Mouse (Mus musculus) forebrain, embryonic 12.5 days (tissue): ENCODE measurements around the gene Eml4. TPM values are rescaled to one million over a fixed set of nuclear protein-coding genes. Genes with fewer than 3 reads are reported as not detected.

Experiments
- ATAC-seq: fragments of 200-750 bp; cut with Nextera tagmentation; 2 replicates; pipeline ENCODE4 v1.8.0; 2017; ENCODE audit warnings: moderate TSS enrichment; ENCODE audit not compliant: low FRiP score
- H3K27ac ChIP-seq: fragments of 300-500 bp; sonication (generic); 2 replicates; pipeline ENCODE4 v1.5.1; 2016; ENCODE audit warnings: mild to moderate bottlenecking
- H3K27me3 ChIP-seq: fragments of 300-500 bp; sonication (generic); 2 replicates; pipeline ENCODE4 v1.6.1; 2016; ENCODE audit warnings: mild to moderate bottlenecking
- H3K36me3 ChIP-seq: fragments of 300-500 bp; sonication (generic); replicated peaks from 2 replicates; pipeline ENCODE4 v1.6.1; 2016; ENCODE audit warnings: mild to moderate bottlenecking
- H3K4me1 ChIP-seq: fragments of 300-500 bp; sonication (generic); 2 replicates; pipeline ENCODE4 v1.6.1; 2016
- H3K4me2 ChIP-seq: fragments of 300-500 bp; sonication (generic); 2 replicates; pipeline ENCODE4 v1.6.1; 2016; ENCODE audit warnings: mild to moderate bottlenecking, moderate library complexity
- H3K4me3 ChIP-seq: fragments of 300-500 bp; sonication (generic); replicated peaks from 2 replicates; pipeline ENCODE4 v1.5.1; 2016; ENCODE audit warnings: mild to moderate bottlenecking
- H3K9ac ChIP-seq: fragments of 300-500 bp; sonication (generic); 2 replicates; pipeline ENCODE4 v1.6.1; 2016; ENCODE audit warnings: mild to moderate bottlenecking
- H3K9me3 ChIP-seq: fragments of 300-500 bp; sonication (generic); 2 replicates; pipeline ENCODE4 v1.6.1; 2016
- WGBS: fragments of 180-500 bp; shearing (Covaris S2); methylation state at CpG from one replicate; pipeline ENCODE4 v1.1.7; 2016; 5-methylcytosine and 5-hydroxymethylcytosine counted together
- polyA plus RNA-seq: library from polyadenylated mRNA; unstranded; fragments of >200 nt; fragmentation: Nextera tagmentation; extraction: Ambion mirVana; gene quantifications from 2 replicates; pipeline ENCODE4 v1.2.1, GENCODE M21; 2016

Gene Eml4
- 44.5 and 46.6 TPM in 2 replicates for polyA plus RNA-seq

DNA sequence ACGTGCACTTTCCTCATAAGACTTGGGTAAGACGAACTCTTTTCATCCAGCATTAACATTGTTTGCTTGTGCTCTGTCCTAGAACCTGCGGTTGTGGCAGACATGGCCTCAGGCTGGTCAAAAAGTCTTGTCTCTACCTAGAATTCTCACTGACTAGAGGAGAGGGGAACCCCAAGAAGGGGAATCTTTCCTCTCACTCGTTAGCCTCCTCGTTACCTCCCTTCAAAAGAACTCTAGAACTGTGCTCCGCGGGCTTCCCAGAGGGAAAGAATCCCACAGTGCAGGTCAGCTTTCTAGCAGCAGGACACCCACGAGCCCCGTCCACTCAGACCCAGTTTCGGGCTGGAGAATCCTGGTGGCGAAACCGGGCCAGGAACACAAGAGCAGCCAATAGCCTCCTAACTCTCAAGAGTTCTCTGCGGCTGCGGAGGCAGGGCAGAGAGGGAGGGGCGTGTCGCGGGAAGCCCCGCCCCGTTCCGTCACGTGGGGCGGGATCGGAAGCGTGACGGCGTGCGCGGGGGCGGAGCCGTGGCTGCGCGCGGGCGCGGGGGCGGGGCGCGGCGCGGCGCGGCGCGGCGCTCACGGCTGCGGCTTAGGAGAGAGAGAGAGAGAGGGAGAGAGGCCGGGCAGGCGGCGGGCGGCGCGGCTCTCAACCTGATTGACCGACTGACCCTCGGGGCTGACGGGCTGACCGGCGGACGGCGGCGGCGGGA lies at the start of gene Eml4:
Gene Eml4, plus strand, starts transcription at position 553 of the 713 bp plus-strand sequence.
- peak; percentile 94 for ATAC-seq
- Histone ChIP-seq H3K27me3 (no peaks in the 10 kb centered on the region), H3K4me2 (peak within 1 kb of the TSS; percentile 74), H3K4me1 (peaks cover 22% of the 10 kb centered on the region), H3K9me3 (no peaks in the 10 kb centered on the region), H3K9ac (peak within 1 kb of the TSS; percentile 91), H3K36me3 (no peaks in the 10 kb centered on the region), H3K4me3 (peak within 1 kb of the TSS; percentile 89), H3K27ac (peak within 1 kb of the TSS; percentile 90)
- WGBS: under 1% methylated on average over 52 of the region's 62 CpGs

DNA sequence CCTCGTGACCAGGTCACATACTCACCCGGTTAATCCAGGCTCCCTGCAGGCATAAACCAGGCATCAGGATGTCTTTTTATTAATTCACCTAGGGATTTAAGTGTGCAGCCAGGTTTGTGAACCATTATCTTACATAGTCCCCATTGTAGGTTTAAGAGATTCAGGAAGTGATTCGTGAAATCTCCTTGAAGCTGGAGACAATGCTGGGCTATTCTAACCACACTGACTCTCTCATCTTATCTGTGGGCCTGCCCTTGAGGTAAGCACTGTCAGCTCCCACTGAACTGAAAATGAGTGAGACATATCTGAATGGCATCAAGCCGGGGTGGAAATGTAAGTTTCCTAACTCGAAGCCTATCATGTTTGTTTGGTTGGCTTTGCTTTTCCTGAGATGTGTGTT lies 49.3 kb upstream of the Eml4 start:
- Histone ChIP-seq H3K27ac (no peak overlapping the region), H3K9ac (no peak overlapping the region), H3K36me3 (no peaks in the 10 kb centered on the region), H3K27me3 (no peaks in the 10 kb centered on the region), H3K4me2 (no peak overlapping the region), H3K4me3 (no peak overlapping the region), H3K4me1 (no peaks in the 10 kb centered on the region), H3K9me3 (no peaks in the 10 kb centered on the region)
- no peak for ATAC-seq
- WGBS: 85% methylated on average over 5 of the region's 5 CpGs

DNA sequence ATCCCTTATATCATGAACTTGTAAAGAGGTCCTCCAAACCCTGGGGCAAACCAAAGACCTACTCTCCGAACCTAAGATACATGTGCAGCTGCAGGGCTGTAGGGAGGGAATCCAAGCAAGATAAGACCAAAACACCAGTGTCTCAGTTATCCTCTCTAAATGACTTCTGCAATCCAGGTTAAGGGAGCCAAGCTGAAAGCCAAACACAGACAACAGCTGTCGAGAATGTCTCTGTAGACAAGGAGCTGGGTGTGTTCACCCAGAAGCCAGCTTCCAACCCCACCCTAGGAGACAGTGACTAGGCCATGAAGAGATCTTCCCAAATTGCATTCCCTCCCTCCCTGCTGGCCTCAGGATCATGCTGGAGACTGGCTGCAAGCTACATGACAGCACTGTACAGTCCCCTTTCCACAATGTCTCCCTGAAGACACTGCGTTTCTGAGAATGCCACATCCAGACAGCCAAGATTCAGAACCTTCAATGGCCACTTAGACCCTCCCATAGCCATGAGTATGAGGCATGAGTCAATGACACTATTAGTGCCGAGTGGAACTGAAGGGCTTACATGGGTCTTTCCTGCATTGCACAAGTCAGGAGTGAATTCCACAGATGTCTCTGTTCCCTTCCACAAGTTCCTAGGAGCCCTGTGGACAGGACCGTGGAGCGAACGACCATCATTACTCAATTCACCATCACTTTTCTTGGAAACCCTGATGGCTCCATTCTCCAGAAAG lies 46.5 kb upstream of the Eml4 start:
- Histone ChIP-seq H3K36me3 (no peaks in the 10 kb centered on the region), H3K4me3 (no peak overlapping the region), H3K27ac (no peak overlapping the region), H3K9ac (no peak overlapping the region), H3K4me1 (peaks cover 7% of the 10 kb centered on the region; the same call in 1 of the 2 replicates), H3K4me2 (no peak overlapping the region), H3K9me3 (no peaks in the 10 kb centered on the region), H3K27me3 (0 out of 2 replicates have a peak, but pooled peaks cover 3% of the 10 kb centered on the region)
- no peak for ATAC-seq
- 87% methylated on average over 7 of the region's 7 CpGs for WGBS

DNA sequence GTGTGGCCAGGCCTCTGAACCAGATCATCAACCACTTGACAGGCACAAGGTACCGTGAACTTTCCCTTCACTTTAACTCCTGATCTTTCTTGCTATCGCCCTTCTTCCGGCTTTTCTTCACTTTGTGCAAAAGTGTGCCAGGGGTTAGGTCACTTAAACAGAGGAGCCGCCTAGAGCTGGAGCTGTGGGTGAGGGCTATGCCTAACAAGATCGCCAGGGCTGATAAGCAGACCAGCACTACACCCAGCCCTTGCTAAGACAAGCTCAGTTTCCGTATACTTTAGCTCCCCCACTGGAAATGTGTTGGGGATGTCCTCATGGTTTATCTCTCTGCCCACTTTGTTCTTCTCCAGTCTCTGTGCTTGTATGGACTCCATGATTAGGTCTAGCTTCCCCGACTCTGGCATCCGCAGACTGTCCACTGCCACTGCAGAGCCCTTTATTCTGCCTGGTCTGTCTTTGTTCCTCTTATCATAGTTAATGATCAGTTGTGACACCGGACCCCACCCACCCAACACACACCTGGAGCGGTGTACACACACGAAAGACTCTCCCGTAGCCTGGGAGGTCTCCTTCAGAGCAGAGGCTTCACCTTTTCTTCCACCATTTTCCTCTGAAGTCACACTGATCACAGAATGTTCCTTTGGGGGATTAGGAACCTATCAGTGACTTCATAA lies 43.6 kb upstream of the Eml4 start:
- 0 out of 2 replicates have a peak, but pooled peaks cover 3% of the 10 kb centered on the region for H3K27me3 ChIP-seq
- H3K4me1 ChIP-seq: peaks cover 13% of the 10 kb centered on the region
- no peaks in the 10 kb centered on the region for H3K36me3 ChIP-seq
- no peak overlapping the region for H3K27ac ChIP-seq
- no peak overlapping the region for H3K4me3 ChIP-seq
- no peak overlapping the region for H3K9ac ChIP-seq
- no peak for ATAC-seq
- 84% methylated on average over 12 of the region's 12 CpGs for WGBS
- H3K9me3 ChIP-seq: no peaks in the 10 kb centered on the region
- H3K4me2 ChIP-seq: no peak overlapping the region

DNA sequence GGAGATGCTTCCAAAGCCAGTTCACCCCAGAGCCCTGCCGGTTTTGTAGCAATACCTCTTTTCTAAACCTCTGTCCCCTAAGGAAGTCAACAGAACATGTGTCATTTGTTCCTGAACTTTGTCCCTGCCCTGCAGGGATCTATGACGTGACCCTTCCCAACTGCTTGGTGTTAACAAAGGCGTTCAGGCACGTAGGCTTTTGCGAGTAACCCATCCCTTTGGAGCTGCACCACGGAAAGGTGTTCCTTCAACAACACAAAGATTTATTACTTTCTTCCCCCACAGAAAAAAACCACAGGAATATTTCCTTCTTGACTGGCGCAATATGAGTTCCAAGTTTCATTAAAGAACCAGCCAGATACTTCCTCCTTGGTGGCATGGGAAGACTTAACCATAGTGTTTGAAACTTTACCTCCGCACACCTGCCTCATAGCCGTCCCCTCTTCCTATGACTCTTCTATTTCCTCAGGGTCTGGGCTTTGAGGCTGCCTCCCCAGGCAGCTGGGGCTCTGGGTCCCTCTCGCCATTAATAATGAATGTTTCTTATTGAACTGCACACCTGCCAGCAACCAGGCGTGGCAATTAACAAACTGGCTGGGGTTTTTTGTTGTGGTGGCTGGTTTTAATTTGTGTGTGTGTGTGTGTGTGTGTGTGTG lies 43.0 kb upstream of the Eml4 start:
- no peak overlapping the region for H3K4me3 ChIP-seq
- no peak overlapping the region for H3K4me2 ChIP-seq
- 63% methylated on average over 11 of the region's 11 CpGs for WGBS
- no peak overlapping the region for H3K9ac ChIP-seq
- H3K9me3 ChIP-seq: no peaks in the 10 kb centered on the region
- H3K27me3 ChIP-seq: 0 out of 2 replicates have a peak, but pooled peaks cover 3% of the 10 kb centered on the region
- no peak for ATAC-seq
- H3K36me3 ChIP-seq: no peaks in the 10 kb centered on the region
- no peak overlapping the region for H3K27ac ChIP-seq
- peaks cover 20% of the 10 kb centered on the region for H3K4me1 ChIP-seq

DNA sequence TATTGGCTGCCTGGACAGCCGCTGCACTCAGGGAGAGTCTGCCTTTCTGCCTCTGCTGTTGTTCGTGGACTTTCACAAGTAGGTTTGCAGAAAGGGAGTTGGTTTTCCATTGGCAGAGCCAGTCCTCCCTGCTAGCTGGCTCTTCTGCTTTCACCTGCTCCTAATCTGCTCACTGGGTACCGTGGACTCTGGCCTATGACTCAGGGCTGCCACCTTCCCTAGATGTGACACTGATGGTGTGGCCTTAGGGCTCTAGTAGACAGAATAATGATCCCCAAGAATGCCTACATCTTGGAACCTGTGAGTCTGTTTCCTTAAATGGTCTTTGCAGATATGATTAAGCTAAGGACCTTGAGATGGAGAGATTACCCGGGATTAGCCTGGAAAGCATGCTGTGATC lies 42.3 kb upstream of the Eml4 start:
- Histone ChIP-seq H3K4me3 (no peak overlapping the region), H3K9ac (no peak overlapping the region), H3K4me1 (peaks cover 20% of the 10 kb centered on the region), H3K9me3 (no peaks in the 10 kb centered on the region), H3K27ac (no peak overlapping the region), H3K27me3 (0 out of 2 replicates have a peak, but pooled peaks cover 5% of the 10 kb centered on the region), H3K4me2 (no peak overlapping the region), H3K36me3 (no peaks in the 10 kb centered on the region)
- ATAC-seq: no peak
- 47% methylated on average over 4 of the region's 4 CpGs for WGBS

DNA sequence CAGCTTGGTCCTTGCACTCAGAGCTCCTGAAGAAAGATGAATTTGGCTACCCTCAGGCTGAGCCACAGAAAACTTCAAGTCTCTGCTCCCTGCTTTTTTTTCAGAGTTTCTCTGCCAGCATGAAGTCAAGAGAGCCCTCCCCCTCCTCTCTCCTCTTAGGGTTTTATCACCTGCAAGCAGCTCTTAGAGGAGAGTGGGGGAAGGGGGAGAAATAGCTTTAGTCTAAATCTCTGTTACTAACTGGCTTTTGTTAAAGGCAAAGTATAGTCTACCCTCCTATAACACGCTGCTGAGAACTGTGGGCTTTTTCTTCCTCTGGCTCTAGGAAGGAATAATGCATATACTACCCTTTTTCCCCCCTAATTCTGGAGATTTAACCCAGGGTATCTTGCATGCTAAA lies 41.5 kb upstream of the Eml4 start:
- H3K9me3 ChIP-seq: no peaks in the 10 kb centered on the region
- H3K4me3 ChIP-seq: no peak overlapping the region
- no peak overlapping the region for H3K9ac ChIP-seq
- H3K4me1 ChIP-seq: peaks cover 20% of the 10 kb centered on the region
- no peaks in the 10 kb centered on the region for H3K36me3 ChIP-seq
- 0 out of 2 replicates have a peak, but pooled peaks cover 8% of the 10 kb centered on the region for H3K27me3 ChIP-seq
- no peak overlapping the region for H3K27ac ChIP-seq
- no peak overlapping the region for H3K4me2 ChIP-seq
- 7% methylated on average over 1 of the region's 1 CpGs for WGBS
- ATAC-seq: no peak

DNA sequence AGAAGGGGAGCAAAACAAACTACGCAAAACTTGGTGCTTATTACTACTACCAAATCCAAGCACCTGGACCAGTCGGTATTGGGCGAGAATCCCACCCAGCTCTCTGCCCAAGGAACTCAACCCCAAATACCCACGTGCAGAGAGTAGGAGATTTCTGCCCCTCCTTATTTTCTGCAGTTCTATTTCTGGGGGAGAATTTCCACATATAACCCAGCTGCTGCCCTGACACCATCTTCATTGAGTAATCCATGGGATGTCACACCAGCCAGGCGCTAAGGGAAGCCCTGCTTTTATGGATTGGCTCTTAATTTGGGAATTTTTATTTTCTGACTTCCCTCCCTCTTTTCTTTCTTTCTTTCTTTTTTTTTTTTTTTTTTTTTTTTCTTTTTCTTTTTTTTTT lies 38.9 kb upstream of the Eml4 start:
- Histone ChIP-seq H3K9ac (no peak overlapping the region), H3K27ac (no peak overlapping the region), H3K36me3 (no peaks in the 10 kb centered on the region), H3K9me3 (no peaks in the 10 kb centered on the region), H3K27me3 (0 out of 2 replicates have a peak, but pooled peaks cover 8% of the 10 kb centered on the region), H3K4me1 (peaks cover 20% of the 10 kb centered on the region), H3K4me2 (peak overlapping the region; percentile 13; the same call in 1 of the 2 replicates), H3K4me3 (no peak overlapping the region)
- no peak for ATAC-seq
- WGBS: 53% methylated on average over 5 of the region's 5 CpGs

DNA sequence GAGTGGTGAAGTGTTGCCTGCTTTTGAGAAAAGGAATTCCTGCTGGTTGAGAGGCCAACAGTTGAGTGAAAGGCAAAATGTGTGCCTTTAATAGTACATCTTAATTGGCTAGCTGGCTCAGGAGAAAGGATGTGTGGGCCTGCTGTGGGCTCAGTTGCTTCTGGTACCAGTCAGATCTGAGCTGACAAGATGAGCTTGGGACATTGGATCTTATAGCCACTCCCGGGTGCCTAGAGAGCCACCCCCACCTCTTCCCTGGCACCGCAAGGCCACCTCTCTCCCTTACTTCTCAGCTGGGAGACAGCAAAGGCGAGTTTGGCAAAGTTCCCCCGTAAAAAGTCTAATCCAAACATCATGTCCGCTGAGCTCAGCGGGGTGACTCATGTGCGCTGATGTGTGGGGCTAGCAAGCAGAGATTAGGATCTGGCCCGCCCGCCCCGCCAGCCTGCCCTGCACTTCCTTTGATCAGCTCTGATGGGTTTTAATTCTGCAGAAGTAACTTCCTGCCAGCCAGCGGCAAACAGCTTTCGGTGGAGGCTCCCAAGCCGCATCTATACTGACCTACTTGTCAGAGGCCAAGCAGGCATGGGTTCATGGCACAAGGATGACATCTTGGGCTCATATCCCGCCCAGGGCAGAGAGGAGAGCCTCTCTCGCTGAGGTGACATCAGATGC lies 38.4 kb upstream of the Eml4 start:
- Histone ChIP-seq H3K4me1 (peaks cover 20% of the 10 kb centered on the region), H3K9ac (no peak overlapping the region), H3K27me3 (0 out of 2 replicates have a peak, but pooled peaks cover 5% of the 10 kb centered on the region), H3K9me3 (no peaks in the 10 kb centered on the region), H3K4me3 (no peak overlapping the region; the same call in 1 of the 2 replicates), H3K27ac (no peak overlapping the region), H3K36me3 (no peaks in the 10 kb centered on the region), H3K4me2 (peak overlapping the region; percentile 40)
- 4% methylated on average over 15 of the region's 15 CpGs for WGBS
- ATAC-seq: no peak

DNA sequence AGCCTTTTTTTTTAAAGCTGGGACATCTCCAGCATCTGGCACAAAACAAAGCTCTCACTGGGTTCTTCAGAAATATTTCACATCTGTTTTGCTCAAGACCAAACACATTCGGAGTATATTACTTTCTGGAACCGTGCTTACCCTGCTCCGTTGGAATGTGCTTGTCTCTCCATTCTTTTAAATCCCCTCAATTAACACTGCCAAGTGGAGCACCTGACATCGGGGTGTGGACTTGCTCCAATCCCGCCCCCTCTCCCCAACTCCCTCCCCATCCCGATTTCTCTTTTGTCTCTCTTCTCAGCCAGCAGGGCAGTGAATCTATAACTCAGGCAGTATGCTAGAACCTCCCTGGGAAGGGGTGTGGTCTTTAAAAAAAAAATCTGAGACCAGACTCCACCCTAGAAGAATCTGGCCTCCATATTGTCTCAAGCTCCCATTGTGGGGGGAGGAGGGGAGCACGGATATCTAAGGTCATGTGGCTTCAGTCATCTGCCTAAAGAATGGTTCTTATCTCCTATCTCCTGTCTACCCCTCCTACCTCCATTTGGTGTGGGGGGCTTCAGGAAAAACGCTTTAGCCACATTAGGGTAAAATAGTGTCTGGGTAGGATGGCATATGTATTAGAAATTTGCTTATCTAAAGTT lies 37.6 kb upstream of the Eml4 start:
- Histone ChIP-seq H3K36me3 (no peaks in the 10 kb centered on the region), H3K4me3 (no peak overlapping the region), H3K27me3 (0 out of 2 replicates have a peak, but pooled peaks cover 5% of the 10 kb centered on the region), H3K4me2 (no peak overlapping the region), H3K27ac (no peak overlapping the region), H3K9me3 (no peaks in the 10 kb centered on the region), H3K9ac (no peak overlapping the region), H3K4me1 (peaks cover 17% of the 10 kb centered on the region)
- no peak for ATAC-seq
- 43% methylated on average over 8 of the region's 8 CpGs for WGBS

DNA sequence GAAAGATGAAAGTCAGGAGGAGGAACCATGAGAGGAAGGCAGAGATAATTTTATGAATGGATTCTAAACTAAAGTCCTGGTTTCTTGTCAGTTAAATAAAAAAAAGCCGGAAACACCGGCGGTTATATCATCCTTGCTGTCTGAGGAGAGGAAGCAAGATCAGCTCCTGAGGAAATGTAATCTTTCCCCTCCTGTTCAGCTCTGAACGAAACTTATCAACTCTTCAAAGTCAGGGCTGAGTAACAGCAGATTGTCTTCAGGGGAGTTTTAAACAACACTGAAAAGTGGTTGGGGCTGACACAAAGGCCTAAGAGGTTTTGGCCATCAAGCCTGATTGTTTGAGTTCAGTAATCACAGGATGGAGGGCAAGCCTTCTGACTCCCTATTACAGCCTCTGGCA lies 35.3 kb upstream of the Eml4 start:
- no peak overlapping the region for H3K4me3 ChIP-seq
- peaks cover 8% of the 10 kb centered on the region; the same call in 1 of the 2 replicates for H3K27me3 ChIP-seq
- H3K4me1 ChIP-seq: peaks cover 11% of the 10 kb centered on the region
- 69% methylated on average over 4 of the region's 4 CpGs for WGBS
- H3K4me2 ChIP-seq: no peak overlapping the region
- no peaks in the 10 kb centered on the region; the same call in 1 of the 2 replicates for H3K9me3 ChIP-seq
- no peaks in the 10 kb centered on the region for H3K36me3 ChIP-seq
- ATAC-seq: no peak
- H3K9ac ChIP-seq: no peak overlapping the region
- H3K27ac ChIP-seq: no peak overlapping the region
